Mouse (Mus musculus): ENCODE data around the gene Prr12. TPM values are rescaled to one million over a fixed set of nuclear protein-coding genes. Genes with fewer than 3 reads are reported as not detected.
"Not testable (repeated sequence)": the region's sequence is repeated elsewhere in the genome, so short reads cannot be mapped to it uniquely, and the experiment has no call there.

The Prr12 gene
- total RNA-seq (2021), result 10 to 100 TPM; 67.4 to 68.0 TPM

DNA sequence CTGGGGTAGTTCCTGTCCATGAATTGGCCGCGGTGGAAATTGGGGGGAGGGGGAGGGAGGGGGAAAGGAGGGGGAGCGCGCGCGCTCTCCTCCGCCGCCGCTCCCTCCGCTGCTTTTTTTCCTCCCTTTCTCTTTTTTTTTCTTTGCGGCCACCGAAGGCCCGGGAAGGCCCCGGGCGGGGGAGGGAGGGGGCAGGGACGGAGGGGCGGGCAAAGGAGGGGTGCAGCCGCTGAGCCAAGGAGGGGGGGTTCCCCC is at the start of gene Prr12:
Gene Prr12 (minus strand): TSS at position 20 of the 255 bp plus-strand sequence.
- no peak for DNase-seq (ENCODE audit: extremely low spot score in 1 of 2, low spot score in 2 of 2)
- intact Hi-C loops (cut with DNase I), result loop anchor here (5.0 kb wide), 1 partner anchor 35 kb away; the partner anchor contains the start of genes Rras and Scaf1

DNA sequence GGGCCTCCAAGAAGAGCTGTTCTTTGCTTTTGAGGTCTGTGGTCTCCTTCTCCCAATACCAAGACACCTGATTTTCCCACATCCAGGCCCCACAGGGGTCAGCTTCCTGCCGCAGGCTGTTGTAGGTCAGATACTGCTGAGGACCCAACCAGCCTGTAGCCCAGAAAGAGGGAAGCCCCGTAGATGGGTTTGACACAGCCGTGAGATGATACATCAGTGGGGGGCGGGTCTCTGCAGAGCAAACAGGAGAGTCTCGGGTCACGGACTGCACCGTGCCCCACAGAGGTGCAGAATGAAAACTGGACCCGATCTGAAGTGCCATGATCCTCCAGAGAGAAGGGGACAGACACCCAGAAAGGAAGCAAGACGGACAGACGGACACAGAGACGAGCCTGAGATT is 49.8 kb upstream of the Prr12 start:
- intact Hi-C loops (cut with DNase I), result no loop called here
- no peak for DNase-seq (ENCODE audit: extremely low spot score in 1 of 2, low spot score in 2 of 2)

DNA sequence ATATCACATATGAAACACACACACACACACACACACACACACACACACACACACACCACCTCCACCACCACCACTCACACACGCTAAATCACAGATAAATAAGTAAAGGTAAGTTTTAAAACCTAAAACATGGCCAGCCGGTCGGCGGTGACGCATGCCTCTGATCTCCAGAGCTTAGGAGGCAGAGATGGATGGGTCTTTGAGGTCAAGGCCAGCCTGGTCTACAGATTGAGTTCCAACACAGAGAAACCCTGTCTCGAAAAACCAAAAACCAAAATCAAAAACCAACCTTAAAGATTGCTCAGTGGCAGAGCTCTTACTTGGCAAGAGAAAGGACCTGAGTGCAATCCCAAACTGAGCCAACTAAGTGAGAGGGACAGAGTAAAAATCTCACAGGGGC is 47.4 kb upstream of the Prr12 start:
- DNase-seq (ENCODE audit: extremely low spot score in 1 of 2, low spot score in 2 of 2), result no peak
- intact Hi-C loops (cut with DNase I), result no loop called here

DNA sequence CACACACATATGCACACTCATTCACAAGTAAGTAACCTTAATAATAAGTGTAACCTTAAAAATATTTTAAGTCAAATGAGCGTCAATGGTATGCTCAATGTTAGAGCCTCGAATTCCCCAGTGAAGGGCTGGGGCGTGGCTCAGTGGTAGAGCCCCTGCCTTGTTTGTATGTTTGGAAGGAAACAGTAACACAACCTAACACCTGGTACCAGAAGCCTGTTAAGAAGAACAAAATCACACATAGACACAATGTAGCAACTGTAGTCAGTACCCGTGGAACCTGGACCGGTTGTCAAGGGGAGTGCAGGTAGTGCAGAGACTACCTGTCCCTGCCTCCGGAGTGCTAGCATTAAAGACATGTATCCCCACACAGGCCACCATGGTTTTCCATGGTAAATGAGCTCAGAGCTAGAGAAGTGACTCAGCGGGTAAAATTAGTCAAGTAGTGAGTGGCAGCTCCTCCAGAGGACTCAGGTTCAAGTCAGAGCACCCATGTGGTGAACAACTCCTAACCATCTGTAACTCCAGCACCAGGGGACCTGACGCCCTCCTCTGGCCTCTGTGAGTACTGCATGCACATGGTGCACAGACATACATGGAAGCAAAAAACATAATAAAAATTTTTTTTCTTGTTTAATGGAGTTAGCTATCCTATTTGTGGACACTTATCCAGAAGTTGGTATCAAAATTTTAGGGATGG is 46.0 kb upstream of the Prr12 start:
- DNase-seq (ENCODE audit: extremely low spot score in 1 of 2, low spot score in 2 of 2), result no peak
- intact Hi-C loops (cut with DNase I), result no loop called here

DNA sequence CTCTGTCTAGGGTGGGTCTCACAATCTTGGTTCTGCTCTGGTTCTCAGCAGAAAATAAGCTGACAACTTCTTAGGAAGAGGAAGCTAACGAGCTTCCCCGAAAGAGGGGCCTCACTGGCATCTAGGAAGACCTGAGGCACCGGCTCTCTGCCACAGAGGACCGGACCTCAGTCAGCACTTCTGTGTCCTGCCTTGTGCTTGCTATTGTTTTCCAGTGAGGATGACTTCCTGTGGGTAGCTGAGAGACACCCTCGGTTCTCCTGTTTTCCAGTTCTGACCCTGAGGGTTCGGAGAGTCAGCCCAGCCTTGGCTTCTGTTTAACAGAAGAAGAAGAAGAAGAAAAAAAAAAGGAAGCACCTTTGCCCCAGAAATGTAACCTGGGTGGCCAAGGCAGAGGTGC is 44.8 kb upstream of the Prr12 start:
- DNase-seq (ENCODE audit: extremely low spot score in 1 of 2, low spot score in 2 of 2), result no peak
- intact Hi-C loops (cut with DNase I), result no loop called here

DNA sequence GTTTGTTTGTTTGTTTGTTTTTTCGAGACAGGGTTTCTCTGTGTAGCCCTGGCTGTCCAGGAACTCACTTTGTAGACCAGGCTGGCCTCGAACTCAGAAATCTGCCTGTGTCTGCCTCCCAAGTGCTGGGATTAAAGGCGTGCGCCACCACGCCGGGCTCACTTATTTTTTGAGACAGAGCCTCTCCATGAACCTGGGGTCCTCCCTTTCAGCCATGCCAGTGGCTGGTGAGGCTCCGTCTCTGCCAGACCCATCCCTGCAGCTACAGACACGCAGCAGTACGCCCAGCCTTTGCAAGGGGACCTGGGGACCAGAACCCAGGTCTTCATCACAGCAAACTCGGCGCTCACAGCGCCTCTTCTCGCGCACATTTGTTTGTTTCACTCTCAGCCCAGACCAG is 43.3 kb upstream of the Prr12 start:
- not testable (repeated sequence) for DNase-seq (ENCODE audit: extremely low spot score in 1 of 2, low spot score in 2 of 2)

DNA sequence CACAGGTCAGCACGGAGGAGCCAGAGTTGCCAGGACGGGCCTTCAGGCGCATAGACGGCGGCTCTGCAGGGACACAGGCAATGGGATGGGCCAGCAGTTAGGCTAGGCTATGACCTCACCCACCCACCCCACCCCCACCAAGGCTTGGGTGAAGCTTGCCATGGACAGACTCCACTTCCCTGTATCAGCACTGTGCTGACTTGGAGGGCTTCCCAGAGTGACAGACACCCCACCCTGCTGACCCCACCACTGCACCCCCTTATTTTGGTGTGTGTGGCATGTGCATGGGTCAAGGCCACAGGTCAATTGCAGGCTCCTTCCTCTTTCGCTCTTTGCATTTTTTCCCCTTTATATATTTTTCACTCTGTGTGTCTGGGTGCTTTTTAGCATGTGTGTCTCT is 42.7 kb upstream of the Prr12 start:
- intact Hi-C loops (cut with DNase I), result no loop called here
- no peak for DNase-seq (ENCODE audit: extremely low spot score in 1 of 2, low spot score in 2 of 2)

More for the DNA sequence above, 43.3 kb upstream of the Prr12 start:
- intact Hi-C loops (cut with DNase I), result not testable (repeated sequence)

DNA sequence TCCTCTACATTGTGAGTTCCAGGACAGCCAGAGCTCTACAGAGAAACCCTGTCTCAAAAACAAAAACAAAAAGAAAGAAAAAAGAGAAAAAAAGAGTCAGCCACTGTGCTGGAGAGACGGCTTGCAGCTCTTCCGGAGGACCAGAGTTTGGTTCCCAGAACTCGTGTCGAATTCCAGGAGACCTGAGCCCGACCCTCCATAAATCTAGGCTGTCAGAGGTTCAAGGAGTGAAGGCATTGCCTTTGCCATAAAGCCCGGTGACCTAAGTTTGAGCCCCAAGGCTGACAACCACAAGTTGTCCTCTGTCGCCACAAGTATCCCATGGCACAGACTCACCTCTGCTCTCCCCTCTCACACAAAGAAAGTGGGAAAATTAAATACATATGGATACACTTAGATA is 41.4 kb upstream of the Prr12 start:
- intact Hi-C loops (cut with DNase I), result no loop called here
- no peak for DNase-seq (ENCODE audit: extremely low spot score in 1 of 2, low spot score in 2 of 2)

DNA sequence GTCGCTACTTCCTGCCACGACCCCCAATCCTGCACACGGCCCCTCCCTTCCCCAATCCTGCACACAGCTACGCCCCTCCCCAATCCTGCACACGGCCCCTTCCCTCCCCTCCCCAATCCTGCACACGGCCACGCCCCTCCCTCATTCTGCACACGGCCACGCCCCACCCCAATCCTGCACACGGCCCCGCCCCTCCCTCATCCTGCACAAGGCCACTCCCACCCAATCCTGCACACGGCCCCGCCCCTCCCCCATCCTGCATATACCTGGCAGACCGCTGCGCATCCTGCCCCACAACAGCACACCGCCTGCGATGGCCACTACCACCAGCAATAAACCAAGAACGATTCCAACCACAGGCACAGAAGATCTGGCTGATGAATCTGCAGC is 40.8 kb upstream of the Prr12 start:
- intact Hi-C loops (cut with DNase I), result no loop called here
- peak in 1 of 2 experiments; percentile 38 for DNase-seq (ENCODE audit: extremely low spot score in 1 of 2, low spot score in 2 of 2)

DNA sequence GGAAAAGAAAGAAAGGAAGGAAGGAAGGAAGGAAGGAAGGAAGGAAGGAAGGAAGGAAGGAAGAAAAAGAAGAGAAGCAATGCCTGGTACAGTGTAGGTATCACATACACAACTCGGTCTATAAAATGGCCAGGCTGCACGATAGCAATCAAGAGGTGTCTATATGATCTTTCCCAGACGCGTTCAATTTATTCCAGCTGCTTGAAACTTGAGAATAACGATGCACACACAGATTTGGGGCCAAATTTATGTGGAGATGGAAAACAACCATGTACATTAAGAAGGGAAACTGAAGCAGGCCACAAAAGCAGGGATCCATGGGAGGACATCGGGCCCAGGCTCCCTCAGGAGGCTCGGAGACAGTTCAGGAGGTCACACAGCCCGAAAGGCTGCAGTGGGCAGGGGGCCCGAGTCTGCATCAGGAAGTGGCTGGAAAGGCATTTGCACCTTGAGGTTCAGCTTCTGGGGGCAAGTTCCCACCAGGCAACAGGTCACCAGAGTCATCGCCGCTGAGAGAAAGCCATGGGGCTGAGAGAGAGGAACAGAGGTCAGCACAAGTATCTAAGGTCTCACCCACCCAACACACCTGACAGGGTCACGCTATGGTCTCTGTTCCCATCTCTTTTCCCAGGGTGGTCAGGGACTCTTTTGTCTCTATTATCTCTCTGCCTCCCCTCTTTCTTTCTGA is 40.3 kb upstream of the Prr12 start:
- DNase-seq (ENCODE audit: extremely low spot score in 1 of 2, low spot score in 2 of 2), result no peak
- intact Hi-C loops (cut with DNase I), result no loop called here

DNA sequence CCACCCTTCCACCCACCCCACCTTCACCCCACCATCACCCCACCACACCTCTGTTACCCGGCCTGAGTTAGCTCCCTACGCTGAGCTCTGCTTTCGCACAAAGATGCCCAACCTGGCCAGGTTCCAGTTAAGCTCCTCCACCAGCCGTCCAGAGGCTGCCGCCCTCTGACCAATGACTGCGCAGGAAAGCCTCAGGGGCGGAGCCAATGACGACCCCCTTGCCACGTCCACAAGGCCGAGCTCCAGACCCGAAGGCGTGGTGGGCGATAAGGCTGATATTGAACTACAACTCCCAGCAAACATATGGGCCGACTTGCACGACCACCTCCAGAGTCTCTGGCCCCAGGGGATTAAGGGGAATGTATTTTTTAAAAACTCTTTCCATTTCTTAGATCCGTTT is 39.4 kb upstream of the Prr12 start, which contains the start of gene Rcn3:
Gene Rcn3 (minus strand): TSS at position 174 of the 400 bp plus-strand sequence.
- DNase-seq (ENCODE audit: extremely low spot score in 1 of 2, low spot score in 2 of 2), result peak; percentile 64 to 94
- intact Hi-C loops (cut with DNase I), result no loop called here

DNA sequence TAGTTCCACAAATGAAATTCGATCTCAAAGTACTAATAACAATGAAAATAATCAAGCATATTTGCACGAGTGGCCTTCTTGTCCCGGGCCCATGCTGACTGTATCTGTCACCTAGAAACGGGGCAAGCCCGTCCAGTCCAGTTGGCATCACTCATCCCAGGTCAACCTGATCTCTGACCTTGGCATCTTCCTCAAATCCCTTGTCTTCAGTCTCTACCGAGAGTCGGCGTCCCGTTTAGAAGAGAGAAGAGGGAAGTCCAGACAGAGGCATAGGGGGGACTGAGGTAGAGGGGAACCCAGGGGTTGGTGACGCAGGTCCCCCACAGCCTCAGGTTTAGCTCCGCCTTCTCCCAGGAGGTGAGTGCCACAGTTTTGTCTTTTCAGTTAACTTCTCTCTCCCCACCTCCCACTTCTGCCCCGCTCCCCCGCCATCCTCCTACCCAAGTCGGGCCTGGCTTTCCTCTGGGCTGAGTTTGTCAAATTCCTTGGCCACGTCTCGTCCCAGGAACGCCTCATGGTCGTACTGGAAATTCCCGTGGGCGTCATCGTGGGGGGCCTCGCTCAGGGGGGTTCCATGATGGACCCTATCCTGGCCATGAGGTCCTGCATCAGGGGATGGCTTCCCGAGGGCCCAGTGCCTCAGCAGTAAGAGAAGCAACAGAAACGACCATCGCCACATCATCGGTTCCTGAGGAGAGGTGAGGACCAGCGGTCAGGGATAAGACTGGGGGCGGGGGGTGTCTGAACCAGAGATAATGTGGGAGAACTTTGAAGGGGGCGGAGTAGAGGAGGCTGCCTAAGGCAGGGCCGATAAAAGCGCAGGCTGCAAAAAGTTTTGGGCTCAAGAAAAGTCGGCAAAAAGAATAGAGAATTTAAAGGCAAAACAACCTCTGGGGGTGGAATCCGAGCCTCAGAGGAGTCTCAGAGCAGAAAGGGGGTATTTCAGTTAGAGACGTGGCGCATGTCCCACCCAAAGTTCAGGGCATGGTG is 38.6 kb upstream of the Prr12 start:
- peak in 1 of 2 experiments; percentile 45 for DNase-seq (ENCODE audit: extremely low spot score in 1 of 2, low spot score in 2 of 2)
- intact Hi-C loops (cut with DNase I), result no loop called here

DNA sequence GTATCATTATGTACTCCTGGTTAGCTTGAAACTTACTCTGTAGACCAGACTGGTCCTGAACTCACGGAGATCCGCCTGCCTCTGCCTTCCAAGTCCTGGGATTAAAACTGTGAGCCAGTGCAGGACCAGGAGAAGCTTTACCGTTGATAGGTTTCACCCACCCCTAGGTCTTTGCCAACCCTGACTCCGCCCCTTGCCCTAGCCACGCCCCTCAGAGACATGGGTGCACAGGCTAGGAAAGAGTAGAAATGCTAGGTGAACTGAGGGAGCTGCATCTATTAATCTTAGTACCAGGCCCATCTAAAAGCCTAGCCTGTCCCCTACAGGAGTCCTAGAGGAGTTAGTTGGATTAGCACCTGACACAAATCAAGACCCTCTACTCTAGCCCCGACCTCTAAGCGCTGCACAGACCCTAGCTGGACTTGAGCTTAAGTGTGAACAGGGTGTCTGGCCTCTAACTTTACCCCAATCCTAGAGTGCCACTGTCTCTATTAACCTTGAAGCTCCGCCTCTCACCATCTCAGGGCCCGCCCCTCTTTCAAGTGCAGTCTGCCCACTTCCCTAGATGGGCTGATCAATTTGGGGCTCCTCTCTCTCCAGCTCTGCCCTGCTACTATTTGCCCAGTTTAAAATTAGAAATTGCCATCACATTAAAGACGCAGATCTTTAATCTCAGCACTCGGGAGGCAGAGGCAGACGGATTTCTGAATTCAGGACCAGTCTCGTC is 37.7 kb upstream of the Prr12 start:
- no peak for DNase-seq (ENCODE audit: extremely low spot score in 1 of 2, low spot score in 2 of 2)

DNA sequence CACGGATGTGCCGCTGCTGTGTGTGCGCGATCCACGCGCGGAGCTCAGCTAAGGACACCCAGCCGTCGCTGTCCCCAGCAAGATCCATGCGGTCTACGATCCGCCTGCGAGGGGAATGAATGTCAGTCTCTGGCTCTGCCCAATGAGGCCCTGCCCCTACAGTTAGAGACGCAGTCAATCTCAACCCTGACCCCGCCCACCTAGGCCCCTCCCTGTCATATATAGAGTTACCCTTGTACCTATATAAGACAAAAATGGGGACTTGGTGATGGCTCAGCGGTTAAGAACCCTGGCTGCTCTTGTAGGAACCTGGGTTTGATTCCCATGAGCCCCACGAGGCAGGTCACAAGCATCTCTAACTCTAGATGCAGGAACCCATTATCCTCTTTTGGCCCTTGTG is 35.9 kb upstream of the Prr12 start:
- intact Hi-C loops (cut with DNase I), result no loop called here
- peak in 1 of 2 experiments; percentile 26 for DNase-seq (ENCODE audit: extremely low spot score in 1 of 2, low spot score in 2 of 2)

More for the DNA sequence above, 37.7 kb upstream of the Prr12 start:
- intact Hi-C loops (cut with DNase I), result no loop called here

DNA sequence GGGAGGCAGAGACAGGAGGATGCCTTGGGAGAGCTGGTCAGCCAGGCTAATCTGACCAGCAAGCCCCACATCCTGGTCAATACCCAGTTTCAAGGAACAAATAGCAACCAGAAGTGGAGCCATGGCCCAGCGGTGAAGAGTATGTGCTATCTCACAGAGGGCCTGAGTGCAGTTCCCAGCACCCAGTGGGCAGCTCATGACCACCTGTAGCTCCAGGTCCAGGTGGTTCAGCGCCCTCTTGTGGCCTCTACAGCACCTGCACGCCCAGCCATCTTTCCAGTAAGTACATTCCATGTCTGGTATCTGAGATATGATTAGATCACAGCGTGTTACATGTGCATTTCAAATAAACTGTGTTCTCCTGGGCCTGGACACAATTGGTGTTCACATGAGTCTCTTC is 33.4 kb upstream of the Prr12 start:
- intact Hi-C loops (cut with DNase I), result no loop called here
- no peak for DNase-seq (ENCODE audit: extremely low spot score in 1 of 2, low spot score in 2 of 2)

DNA sequence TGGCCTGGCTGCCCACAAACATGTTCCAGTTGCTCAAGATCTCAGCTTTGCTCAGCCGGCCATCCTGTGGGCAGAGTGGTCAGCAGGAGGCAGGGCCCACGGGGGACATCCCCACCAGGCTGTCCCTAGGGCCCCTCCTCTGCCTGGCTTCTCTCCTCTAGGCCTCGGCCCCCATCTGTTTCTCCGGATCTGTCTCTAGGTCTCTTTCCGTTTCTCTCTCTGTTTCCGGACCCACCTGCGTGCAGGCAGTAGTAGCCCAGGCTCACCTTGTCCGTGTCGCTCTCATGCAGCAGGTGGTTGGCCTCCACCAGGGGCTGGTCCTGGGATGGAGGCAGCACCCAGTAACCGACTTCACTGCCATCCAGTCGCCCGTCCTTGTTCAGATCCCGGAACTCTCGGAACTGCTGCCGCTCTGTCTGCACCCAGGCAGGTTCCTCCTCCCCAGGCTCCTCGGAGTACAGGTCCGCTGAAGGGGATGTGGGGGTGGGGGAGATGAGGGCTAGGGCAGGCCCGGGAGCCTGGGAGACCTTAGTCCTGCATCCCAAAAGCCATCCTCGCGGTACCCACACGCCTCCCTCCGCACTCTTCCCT is 30.7 kb upstream of the Prr12 start:
- intact Hi-C loops (cut with DNase I), result loop anchor here (5.0 kb wide), 2 partner anchors 44 to 114 kb away; partner anchors contain the start of gene Rpl13a
- DNase-seq (ENCODE audit: extremely low spot score in 1 of 2, low spot score in 2 of 2), result peak in 1 of 2 experiments; percentile 29

DNA sequence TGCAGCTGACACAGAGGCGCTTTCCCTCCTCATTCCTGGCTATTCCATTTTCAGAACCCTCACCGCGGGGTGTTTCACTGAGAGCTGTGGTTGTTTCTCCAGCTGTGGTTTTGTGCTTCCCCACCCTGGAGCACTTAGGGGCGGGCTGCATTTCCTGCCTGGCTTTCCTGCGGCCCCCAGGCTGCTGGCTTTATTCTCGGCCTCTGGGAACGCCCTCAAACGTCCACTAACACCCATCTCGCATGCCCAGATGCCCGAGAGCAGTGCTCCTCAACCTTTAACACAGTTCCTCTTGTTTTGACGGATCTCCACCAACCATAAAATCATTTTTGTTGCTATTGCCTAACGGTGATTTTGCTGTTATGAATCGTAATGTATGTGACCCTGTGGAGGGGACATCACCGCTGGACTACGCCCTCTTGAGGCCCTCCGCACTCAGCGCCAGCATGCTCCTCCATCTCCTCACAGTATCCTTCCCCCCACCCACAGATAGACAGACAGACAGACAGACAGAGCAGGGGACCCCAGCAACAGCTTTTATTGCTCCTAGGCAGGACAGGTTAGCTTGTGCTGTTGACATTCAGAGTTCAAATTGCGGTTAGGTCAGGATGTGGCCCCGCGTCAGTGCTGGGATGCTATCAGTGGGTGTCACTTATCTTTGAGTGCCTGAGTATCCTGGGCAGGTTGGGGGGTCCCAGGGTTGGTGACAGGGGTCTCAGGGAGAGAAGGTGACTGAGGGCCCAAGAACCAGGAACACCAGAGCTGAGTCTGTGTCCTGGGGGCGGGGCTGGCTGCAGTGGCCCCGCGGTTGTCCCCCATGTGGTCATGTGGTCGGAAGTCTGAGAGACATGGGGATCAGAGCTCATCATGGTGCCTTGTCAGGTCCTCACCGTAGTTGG is 30.0 kb upstream of the Prr12 start:
- DNase-seq (ENCODE audit: extremely low spot score in 1 of 2, low spot score in 2 of 2), result peak in 1 of 2 experiments; percentile 92
- intact Hi-C loops (cut with DNase I), result loop anchor here (5.0 kb wide), 2 partner anchors 45 to 115 kb away; partner anchors contain the start of gene Rpl13a
